Mouse (Mus musculus) embryonic fibroblast, embryonic 13.5 days (primary cell): ENCODE data around the gene Abcc4.

ENCODE experiments used
- CTCF ChIP-seq: IDR thresholded peaks from 2 replicates; pipeline ENCODE4 v1.5.1; 2011; ENCODE audit warnings: mild to moderate bottlenecking, control low read depth, low read length, moderate library complexity, borderline replicate concordance; ENCODE audit not compliant: insufficient read depth
- POLR2A ChIP-seq: IDR thresholded peaks from 2 replicates; pipeline ENCODE4 v1.6.1; 2011; ENCODE audit warnings: low read depth, mild to moderate bottlenecking, control low read depth, low read length, moderate library complexity

DNA sequence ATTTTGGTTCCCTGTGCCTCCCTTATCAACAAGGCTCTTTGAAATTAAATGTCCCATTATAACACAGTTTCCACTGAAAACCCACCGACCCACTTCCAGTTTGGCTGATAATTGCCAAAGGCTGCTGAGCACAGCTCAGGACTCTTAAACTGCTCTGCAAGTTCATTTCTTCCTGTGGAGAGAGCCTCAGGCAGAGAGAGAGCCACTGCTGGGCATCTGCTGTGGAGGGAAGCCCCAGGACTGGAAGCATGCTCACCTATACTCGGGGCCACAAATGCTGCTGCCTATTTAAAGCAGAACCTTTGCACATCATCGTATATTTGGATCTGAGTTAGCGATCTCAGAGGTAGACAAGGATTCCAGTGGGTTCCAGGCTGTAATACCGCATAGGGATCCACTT, 139.2 kb downstream of the Abcc4 start:
- TF ChIP-seq CTCF: no peak
- no peak for TF ChIP-seq POLR2A
